Mouse (Mus musculus) stomach, postnatal 0 days (tissue): ENCODE measurements around the gene Slc13a2. TPM values are rescaled to one million over a fixed set of nuclear protein-coding genes. Genes with fewer than 3 reads are reported as not detected.

Source experiments
- ATAC-seq: fragments of 200-750 bp; cut with Nextera tagmentation; 2 replicates; pipeline ENCODE4 v1.8.0; 2017; ENCODE audit not compliant: low FRiP score, low TSS enrichment
- DNase-seq: peaks from one replicate; pipeline ENCODE4 v3.0.0-alpha.2; 2016; ENCODE audit warnings: low spot score
- H3K27ac ChIP-seq: fragments of 300-500 bp; sonication (generic); replicated peaks from 2 replicates; pipeline ENCODE4 v1.5.1; 2014; ENCODE audit warnings: mild to moderate bottlenecking, control low read depth
- H3K27me3 ChIP-seq: fragments of 300-500 bp; sonication (generic); 2 replicates; pipeline ENCODE4 v1.6.1; 2014; ENCODE audit warnings: low read length; ENCODE audit not compliant: control insufficient read depth, insufficient read depth
- H3K36me3 ChIP-seq: fragments of 300-500 bp; sonication (generic); 2 replicates; pipeline ENCODE4 v1.6.1; 2014; ENCODE audit warnings: low read length, mixed read lengths; ENCODE audit not compliant: control insufficient read depth, insufficient read depth
- H3K4me1 ChIP-seq: fragments of 300-500 bp; sonication (generic); replicated peaks from 2 replicates; pipeline ENCODE4 v1.6.1; 2014; ENCODE audit warnings: antibody characterized with exemption; ENCODE audit not compliant: control insufficient read depth, insufficient read depth
- H3K4me2 ChIP-seq: fragments of 300-500 bp; sonication (generic); replicated peaks from 2 replicates; pipeline ENCODE4 v1.6.1; 2014; ENCODE audit warnings: low read depth, mild to moderate bottlenecking, control low read depth, moderate library complexity
- H3K4me3 ChIP-seq: fragments of 300-500 bp; sonication (generic); 2 replicates; pipeline ENCODE4 v1.5.1; 2014; ENCODE audit warnings: low read depth, low read length, control low read depth
- H3K9ac ChIP-seq: fragments of 300-500 bp; sonication (generic); 2 replicates; pipeline ENCODE4 v1.6.1; 2014; ENCODE audit warnings: mild to moderate bottlenecking, low read length, control low read depth, mixed read lengths
- H3K9me3 ChIP-seq: fragments of 300-500 bp; sonication (generic); 2 replicates; pipeline ENCODE4 v1.6.1; 2016; ENCODE audit warnings: low read length; ENCODE audit not compliant: control insufficient read depth
- CTCF ChIP-seq: IDR thresholded peaks from 2 replicates; pipeline ENCODE4 v1.5.1; 2016; ENCODE audit warnings: antibody characterized with exemption, low read depth, mild to moderate bottlenecking, moderate library complexity
- EP300 ChIP-seq: optimal IDR thresholded peaks from 2 replicates; pipeline ENCODE3; 2016; ENCODE audit warnings: antibody characterized with exemption
- WGBS: fragments of 180-500 bp; shearing (Covaris S2); extraction: QIAGEN DNeasy Blood & Tissue Kit; methylation state at CpG from one replicate; pipeline ENCODE4 v1.1.7; 2014; 5-methylcytosine and 5-hydroxymethylcytosine counted together
- polyA plus RNA-seq: library from polyadenylated mRNA; unstranded; fragments of >200 nt; fragmentation: Nextera tagmentation; extraction: Ambion mirVana; gene quantifications from 2 replicates; pipeline ENCODE4 v1.2.1, GENCODE M21; 2015

Slc13a2 gene
- polyA plus RNA-seq, result 0.23 and 0.39 TPM in 2 replicates

DNA sequence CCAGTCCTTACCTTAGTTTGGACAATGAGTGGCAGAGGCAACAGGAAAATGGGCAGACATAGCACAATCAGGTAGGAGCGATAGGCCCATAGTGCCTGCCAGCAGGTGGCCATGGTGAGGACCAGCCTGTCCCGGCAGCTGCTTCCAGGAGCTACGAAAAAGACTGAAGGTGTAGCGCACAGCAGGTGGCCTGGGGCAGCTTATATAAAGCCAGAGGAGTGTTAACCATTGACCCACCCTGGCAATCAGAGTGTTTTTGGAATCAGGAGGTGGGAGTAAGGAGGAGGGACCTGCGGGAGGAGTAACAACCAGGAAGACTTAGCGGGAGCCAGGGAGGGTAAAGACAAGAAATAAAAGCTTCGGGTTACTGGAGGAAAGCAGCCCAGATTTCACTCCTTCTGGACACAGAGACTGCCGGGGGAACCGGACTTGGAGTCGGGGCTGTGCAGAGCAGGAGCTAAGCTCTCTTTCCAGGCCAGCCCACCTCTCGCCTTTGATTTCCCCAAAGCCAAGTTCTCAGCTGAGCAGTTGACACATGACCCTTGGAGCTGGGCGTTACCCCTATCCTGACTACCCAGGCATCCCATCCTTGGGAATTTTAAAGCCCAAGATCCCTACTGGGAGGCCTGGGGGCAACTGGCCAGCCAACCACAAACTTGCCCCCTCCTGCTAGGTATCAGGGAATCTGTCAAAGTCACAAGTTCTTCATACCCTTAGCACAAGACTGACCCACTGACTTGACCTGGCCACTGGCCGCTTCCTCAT lies at the start of gene Slc13a2:
Gene Slc13a2, minus strand, starts transcription at position 163 of the 765 bp plus-strand sequence.
- Histone ChIP-seq H3K27ac (peak within 1 kb of the TSS; percentile 24; the same call in 1 of the 2 replicates), H3K4me3 (no peak within 1 kb of the TSS)

DNA sequence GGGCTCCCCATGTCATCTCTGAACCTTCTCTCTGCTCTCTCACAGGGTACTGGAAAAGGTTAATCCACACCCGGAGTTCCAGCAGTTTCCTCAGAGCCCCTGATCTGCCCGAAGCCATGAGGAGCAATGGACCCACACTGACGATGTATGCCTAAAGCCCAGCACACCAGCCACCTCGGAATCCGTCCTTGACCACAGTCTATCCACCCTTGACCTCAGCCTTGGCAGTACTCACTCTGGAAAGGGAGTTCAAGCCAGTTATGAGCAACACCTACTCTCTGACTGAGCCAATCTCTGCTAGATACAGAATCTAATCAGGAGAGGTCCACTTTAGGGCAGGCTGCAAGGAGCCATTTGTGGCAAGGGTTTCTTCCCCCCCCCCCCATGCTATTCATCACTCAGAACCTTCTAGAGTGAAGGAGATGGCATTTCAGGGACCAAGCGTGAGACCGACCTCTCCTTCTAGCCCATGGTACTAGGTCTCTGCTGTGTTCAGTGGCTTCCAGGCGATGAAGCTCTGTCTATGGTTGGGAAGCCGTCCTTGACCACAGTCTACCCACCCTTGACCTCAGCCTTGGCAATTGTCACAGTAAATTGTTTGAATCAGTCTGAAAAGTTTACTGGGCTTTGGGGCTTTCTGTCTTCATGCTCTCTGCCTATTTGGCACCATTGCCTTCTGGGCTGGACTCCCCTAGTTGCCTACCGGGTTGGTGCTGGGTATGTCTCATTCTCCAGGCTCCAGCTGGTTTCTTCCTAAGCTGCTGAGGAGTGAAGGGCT lies 49.5 kb upstream of the Slc13a2 start:
- H3K4me3 ChIP-seq, result no peak overlapping the region
- 86% methylated on average over 10 of the region's 10 CpGs for WGBS
- ATAC-seq, result no peak

More for the DNA sequence above, at the start of gene Slc13a2:
- TF ChIP-seq EP300, result no peak
- TF ChIP-seq CTCF, result peak; percentile 55
- DNase-seq (peak; percentile 51), ATAC-seq (peak; percentile 46)
- no peaks in the 10 kb centered on the region for H3K4me1 ChIP-seq
- H3K4me2 ChIP-seq, result no peak within 1 kb of the TSS
- H3K9me3 ChIP-seq, result no peaks in the 10 kb centered on the region
- no peak within 1 kb of the TSS for H3K9ac ChIP-seq
- H3K36me3 ChIP-seq, result no peaks in the 10 kb centered on the region
- WGBS, result 27% methylated on average over 13 of the region's 13 CpGs
- no peaks in the 10 kb centered on the region for H3K27me3 ChIP-seq

GRCm38 (mm10) chr11:78467932-78468331 lies 45.9 kb upstream of the Slc13a2 start:
- H3K36me3 ChIP-seq, result no peaks in the 10 kb centered on the region
- no peak for TF ChIP-seq EP300
- no peak for TF ChIP-seq CTCF
- no peaks in the 10 kb centered on the region for H3K4me1 ChIP-seq
- H3K4me3 ChIP-seq, result no peak overlapping the region
- ATAC-seq, result no peak
- H3K4me2 ChIP-seq, result no peak overlapping the region
- no peak overlapping the region for H3K9ac ChIP-seq
- no peaks in the 10 kb centered on the region for H3K9me3 ChIP-seq
- 58% methylated on average over 3 of the region's 3 CpGs for WGBS
- no peak for DNase-seq
- no peak overlapping the region for H3K27ac ChIP-seq
- H3K27me3 ChIP-seq, result no peaks in the 10 kb centered on the region

More for the DNA sequence above, 49.5 kb upstream of the Slc13a2 start:
- TF ChIP-seq CTCF, result no peak
- no peak for TF ChIP-seq EP300
- H3K9ac ChIP-seq, result no peak overlapping the region
- H3K36me3 ChIP-seq, result no peaks in the 10 kb centered on the region
- no peaks in the 10 kb centered on the region for H3K9me3 ChIP-seq
- no peaks in the 10 kb centered on the region for H3K27me3 ChIP-seq
- no peaks in the 10 kb centered on the region for H3K4me1 ChIP-seq
- H3K4me2 ChIP-seq, result no peak overlapping the region
- DNase-seq, result no peak
- H3K27ac ChIP-seq, result no peak overlapping the region

DNA sequence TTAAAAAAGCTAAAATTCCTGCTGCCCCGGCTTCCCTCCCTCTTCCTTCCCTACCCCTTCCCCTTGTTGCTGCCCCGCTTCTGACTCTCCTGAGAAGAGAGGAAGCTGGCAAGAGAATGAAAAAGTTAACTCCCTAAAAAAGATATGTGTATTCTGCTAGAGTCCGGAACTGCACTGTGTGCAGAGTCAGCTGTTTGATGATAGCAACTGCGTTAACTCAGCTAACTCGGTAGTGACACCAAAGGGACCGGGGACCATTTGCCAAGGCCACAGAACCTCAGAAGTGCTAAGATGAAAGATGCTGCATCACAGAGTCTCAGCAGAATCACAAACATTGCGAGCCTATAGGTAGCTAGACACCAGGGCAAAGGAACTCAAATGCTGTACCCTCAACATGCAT lies 45.5 kb upstream of the Slc13a2 start:
- Histone ChIP-seq H3K36me3 (no peaks in the 10 kb centered on the region), H3K27ac (no peak overlapping the region), H3K9ac (no peak overlapping the region), H3K4me1 (no peaks in the 10 kb centered on the region), H3K4me2 (no peak overlapping the region), H3K9me3 (no peaks in the 10 kb centered on the region), H3K27me3 (no peaks in the 10 kb centered on the region), H3K4me3 (no peak overlapping the region)
- ATAC-seq (no peak), DNase-seq (no peak)
- WGBS, result 79% methylated on average over 7 of the region's 7 CpGs
- TF ChIP-seq EP300 (no peak), CTCF (no peak)

- no peaks in the 10 kb centered on the region for H3K4me1 ChIP-seq
- no peaks in the 10 kb centered on the region for H3K36me3 ChIP-seq
- H3K4me2 ChIP-seq, result peak overlapping the region; percentile 92
- no peaks in the 10 kb centered on the region for H3K9me3 ChIP-seq
- peak overlapping the region; percentile 75; the same call in 1 of the 2 replicates for H3K9ac ChIP-seq
- no peak for DNase-seq
- peak overlapping the region; percentile 73 for H3K4me3 ChIP-seq
- ATAC-seq, result peak; percentile 7; the same call in 1 of the 2 replicates
- H3K27me3 ChIP-seq, result no peaks in the 10 kb centered on the region
- no peak for TF ChIP-seq EP300
- no peak for TF ChIP-seq CTCF
- WGBS, result 73% methylated on average over 23 of the region's 23 CpGs
- peak overlapping the region; percentile 91 for H3K27ac ChIP-seq
These were observed 44.4 kb upstream of the Slc13a2 start for GRCm38 (mm10) chr11:78466242-78466912.
